Mouse (Mus musculus) gastrocnemius, adult 2 months (tissue): ENCODE data around the gene Agrp. TPM values are rescaled to one million over a fixed set of nuclear protein-coding genes. Genes with fewer than 3 reads are reported as not detected.
A peak's percentile ranks its signal among the peaks of the same experiment; 100 is the strongest.

Experiments
- DNase-seq: peaks from one replicate; pipeline ENCODE4 v3.0.0; 2022
- H3K27ac ChIP-seq: fragments of 200-600 bp; 2 replicates; pipeline ENCODE4 v1.8.1; 2022; ENCODE audit warnings: mild to moderate bottlenecking
- H3K4me3 ChIP-seq: fragments of 200-600 bp; 2 replicates; pipeline ENCODE4 v1.8.1; 2022; ENCODE audit warnings: mild to moderate bottlenecking, moderate library complexity
- CTCF ChIP-seq: fragments of 200-600 bp; IDR thresholded peaks from 2 replicates; pipeline ENCODE4 v1.8.1; 2022; ENCODE audit warnings: antibody characterized with exemption, mild to moderate bottlenecking, moderate library complexity
- intact Hi-C: fragments of 180-260 bp; cut with DNase I; formaldehyde crosslinking; loops from one replicate; pipeline ENCODE4 v1.15.1; 2025
- total RNA-seq, 2 experiments: library from RNA; stranded (reverse); gene quantifications; 2 replicates each; pipeline ENCODE4 v1.2.3; 2021

Agrp gene
- total RNA-seq, 2 experiments from 2014 or later: 0.75 TPM; not detected in 1

DNA sequence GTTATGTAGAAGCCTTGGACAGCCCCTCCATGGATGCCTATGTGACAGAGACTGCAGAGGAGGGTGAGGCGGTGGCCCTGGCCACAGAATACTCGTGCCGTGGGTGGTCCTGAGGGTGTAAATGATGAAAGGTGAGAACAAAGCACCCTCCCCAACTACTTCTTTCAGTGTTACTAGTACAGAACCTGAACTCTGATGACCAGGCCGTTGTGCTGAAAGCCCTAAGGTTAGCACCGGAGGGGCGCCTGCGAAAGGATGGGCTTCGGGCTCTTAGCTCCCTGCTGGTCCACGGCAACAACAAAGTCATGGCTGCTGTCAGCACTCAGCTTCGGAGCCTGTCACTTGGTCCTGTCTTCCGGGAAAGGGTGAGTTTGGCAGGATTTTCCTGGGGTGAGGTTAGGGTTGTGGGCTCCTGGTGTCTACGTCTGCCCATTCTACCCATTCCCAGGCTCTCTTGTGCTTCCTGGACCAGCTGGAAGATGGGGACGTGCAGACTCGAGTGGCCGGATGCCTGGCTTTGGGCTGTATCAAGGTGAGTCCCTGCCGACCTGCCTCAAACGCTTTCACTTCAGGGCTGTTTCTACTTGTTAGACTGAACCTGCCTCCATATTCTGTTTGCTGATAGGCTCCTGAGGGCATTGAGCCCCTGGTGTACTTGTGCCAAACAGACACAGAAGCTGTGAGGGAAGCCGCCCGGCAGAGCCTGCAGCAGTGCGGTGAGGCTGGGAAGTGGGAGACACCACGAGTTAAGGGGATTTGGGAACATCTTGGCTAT is 16.1 kb downstream of the Agrp start:
- H3K4me3 ChIP-seq: no peak overlapping the region
- intact Hi-C loops: no loop called here
- no peak for DNase-seq
- TF ChIP-seq CTCF: no peak
- H3K27ac ChIP-seq: no peak overlapping the region; the same call in 1 of the 2 replicates

DNA sequence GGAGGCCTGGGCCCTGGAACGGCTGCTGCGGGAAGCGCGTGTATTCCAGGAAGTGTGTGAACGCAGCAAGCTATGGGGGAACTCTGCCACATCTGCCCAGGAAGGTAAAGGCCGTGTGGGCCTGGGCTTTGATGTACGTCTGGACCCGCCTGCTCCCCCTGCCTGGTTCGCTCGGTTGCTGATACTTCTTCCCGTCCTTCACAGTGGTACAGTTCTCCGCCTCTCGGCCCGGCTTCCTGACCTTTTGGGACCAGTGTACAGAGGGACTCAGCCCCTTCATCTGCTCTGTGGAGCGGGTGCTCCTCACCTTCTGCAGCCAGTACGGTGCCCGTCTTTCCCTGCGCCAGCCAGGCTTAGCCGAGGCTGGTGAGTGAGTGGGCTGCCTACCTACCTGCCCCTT is 17.0 kb downstream of the Agrp start:
- DNase-seq: no peak
- TF ChIP-seq CTCF: no peak
- H3K4me3 ChIP-seq: no peak overlapping the region
- no peak overlapping the region for H3K27ac ChIP-seq
- intact Hi-C loops: no loop called here

DNA sequence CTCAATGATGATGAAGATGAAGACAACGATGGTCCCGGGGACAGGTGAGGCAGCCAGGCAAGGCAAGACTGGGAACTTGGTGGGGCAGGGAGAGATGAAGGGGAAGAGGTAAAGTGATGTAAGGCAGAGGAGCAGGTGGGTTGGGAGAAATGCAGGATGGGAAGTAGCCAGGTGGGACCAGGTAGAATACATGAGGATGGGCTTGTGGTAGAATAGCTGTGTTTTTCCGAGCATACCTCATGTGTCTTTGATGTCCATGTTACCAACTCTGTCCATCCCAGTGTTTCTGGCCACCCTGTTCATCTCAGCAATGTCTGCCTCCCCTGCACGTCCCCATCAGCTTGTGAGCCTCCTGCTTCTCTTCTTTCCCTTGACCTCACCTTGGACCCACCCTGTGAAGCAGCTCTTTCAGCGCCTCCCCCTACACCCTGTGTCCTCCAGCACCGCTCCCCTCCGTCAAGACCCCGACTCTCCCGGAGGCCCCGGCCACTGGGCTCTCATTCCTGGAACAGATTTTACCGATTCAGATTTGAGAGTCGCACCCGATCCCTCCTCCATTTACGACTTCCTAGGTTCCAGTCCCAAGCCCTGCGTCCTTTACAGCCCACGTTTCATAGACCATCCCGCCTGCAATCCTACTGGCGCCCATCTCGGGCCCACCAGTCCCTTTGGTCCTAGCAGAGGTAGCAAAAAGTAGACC is 18.2 kb downstream of the Agrp start:
- DNase-seq: no peak
- TF ChIP-seq CTCF: no peak
- Histone ChIP-seq H3K27ac (no peak overlapping the region), H3K4me3 (no peak overlapping the region)
- intact Hi-C loops: no loop called here

DNA sequence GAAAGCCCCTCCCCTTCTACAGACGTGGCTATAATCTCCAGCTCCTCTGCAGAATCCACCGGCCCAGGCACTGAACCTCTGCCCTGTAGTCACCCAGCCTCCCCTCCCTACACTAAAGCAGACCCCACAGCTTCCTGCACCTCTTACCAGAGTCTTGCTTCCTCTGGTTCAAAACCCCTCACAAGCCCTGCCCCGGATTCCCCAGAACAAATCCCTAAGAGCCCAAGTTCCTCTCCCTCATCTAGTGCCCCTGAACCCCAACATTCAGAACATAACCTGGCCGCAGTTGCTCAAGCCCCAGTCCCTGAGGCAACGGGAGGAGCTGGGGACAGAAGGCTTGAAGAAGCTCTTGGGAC is 18.9 kb downstream of the Agrp start:
- DNase-seq: no peak
- Histone ChIP-seq H3K4me3 (no peak overlapping the region), H3K27ac (no peak overlapping the region)
- TF ChIP-seq CTCF: no peak
- intact Hi-C loops: no loop called here

DNA sequence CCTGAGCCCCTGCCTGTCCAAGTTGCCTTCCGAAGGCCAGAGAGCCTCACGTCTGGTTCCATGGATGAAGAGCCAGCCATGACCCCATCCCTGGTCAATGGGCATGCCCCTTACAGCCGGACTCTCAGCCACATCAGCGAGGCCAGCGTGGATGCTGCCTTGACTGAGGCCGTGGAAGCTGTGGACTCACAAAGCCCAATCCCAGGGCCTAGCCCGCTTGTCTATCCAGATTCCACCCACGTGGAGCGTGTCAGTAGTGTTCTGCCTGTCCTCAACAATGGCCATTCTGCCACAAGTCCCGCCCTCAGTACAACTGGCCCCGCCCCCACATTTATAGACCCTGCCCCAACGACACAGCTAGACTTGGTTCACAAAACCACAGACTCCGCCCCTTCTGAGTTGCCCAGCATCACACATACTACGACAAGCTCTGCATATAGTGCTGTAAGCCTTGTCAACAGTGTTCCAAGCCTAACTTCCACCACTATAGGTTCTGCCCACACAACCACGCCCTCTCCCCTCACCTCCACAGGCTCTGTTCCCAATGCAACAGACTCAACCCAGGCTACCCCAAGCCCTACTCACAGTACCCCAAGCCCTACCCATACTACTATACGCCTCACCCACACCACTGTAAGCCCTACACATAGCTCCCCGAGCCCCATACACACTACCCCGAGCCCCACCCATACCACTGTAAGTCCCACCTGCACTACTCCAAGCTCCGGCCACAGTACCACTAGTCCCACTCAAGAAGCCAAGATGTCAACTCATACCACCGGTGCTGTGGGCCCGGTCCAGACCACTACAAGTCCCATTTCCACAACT is 19.5 kb downstream of the Agrp start:
- Histone ChIP-seq H3K4me3 (no peak overlapping the region), H3K27ac (no peak overlapping the region)
- no peak for DNase-seq
- intact Hi-C loops: no loop called here
- TF ChIP-seq CTCF: no peak

DNA sequence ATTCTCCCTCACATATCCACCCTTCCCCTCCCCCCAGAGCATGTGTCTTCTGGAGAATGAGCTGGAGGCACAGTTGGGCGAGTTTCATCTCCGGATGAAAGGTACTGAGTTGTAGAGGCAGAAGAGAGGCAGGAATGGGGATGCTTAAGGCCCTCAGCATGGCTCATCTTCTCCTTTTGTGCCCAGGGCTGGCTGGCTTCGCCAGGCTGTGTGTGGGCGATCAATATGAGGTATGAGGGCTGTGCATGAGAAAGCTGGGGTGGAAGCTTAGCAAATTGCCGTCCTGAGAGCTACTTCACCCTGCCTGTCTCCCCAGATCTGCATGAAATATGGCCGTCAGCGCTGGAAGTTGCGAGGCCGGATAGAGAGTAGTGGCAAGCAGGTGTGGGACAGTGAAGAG is 21.3 kb downstream of the Agrp start:
- intact Hi-C loops: no loop called here
- H3K27ac ChIP-seq: no peak overlapping the region
- no peak for TF ChIP-seq CTCF
- no peak overlapping the region for H3K4me3 ChIP-seq
- no peak for DNase-seq

DNA sequence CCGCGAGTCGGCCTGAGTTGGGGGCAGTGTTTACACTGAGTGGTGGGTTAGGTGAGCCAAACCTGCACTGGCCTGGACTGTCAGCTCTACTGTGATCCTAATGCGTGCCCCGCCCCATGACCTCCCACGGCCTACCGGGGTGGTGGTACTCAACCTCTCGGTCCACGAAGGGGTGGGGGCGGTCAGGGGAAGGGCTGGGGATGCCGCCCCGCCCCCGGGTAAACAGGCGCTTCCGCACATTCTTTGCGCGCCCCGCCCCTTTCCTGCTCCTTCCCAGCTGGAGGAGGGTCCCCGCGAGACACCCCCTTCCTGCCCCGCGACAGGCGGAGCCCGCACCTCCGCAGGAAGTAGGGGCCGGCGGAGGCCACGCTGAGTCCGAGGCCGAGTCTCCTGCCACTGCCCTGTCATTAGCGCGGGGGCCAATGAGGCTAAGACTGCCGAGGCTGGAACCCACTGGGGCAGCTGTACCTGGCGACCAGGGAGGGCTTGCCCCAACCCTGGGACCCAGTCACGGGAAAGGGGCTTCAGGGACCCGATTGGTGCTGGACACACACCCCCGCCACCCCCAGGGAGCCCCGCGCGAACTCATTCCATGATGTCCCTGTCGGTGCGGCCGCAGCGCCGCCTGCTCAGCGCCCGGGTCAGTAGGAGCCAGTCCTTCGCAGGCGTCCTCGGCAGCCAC is 23.2 kb downstream of the Agrp start:
- H3K4me3 ChIP-seq: peak overlapping the region; percentile 76
- peak overlapping the region; percentile 84 for H3K27ac ChIP-seq

DNA sequence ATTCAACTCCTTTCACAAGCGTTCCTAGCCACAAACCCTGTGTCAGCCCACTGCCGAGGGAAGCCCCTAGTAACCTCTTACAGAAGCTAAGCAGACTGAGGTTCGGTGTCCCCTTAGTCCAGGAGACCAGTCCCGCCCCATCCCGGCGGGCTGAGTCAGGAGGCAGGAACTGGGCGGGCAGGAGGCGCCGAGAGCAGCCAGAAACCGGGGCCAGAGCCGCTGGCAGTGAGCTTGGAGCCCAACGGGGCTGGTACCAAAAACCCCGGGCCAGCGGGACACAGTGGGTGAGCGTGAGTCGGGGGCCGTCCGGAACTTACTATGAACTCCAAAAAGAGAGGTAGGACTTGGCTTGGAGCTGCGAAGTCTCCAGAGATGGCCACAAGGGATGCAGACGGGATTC is 24.2 kb downstream of the Agrp start:
- peak overlapping the region; percentile 84 for H3K27ac ChIP-seq

More for the DNA sequence above, 23.2 kb downstream of the Agrp start:
- peak; percentile 81 for DNase-seq
- intact Hi-C loops: no loop called here
- TF ChIP-seq CTCF: no peak

DNA sequence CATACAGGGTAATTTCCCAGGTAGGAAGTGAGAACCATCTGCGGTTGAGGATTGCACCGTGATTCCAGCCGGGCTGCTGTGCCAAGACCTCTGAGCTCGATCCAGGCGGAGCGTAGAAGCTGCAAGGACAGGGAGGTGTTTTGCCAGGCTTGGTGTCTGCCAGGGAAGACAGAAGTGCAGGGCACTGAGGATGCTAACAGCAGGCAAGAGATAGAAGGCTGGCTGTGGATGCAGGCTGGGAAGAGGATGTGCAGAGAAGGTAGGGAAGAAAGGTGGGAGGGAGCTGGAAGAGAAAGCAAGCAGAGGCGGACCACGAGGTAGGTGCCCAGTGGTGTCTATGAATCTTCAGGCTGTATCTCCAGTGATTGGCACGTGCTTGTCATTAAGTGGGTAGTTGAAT is 25.4 kb downstream of the Agrp start:
- TF ChIP-seq CTCF: no peak
- Histone ChIP-seq H3K27ac (peak overlapping the region; percentile 84; the same call in 1 of the 2 replicates), H3K4me3 (no peak overlapping the region)
- peak; percentile 81 for DNase-seq
- intact Hi-C loops: no loop called here

More for the DNA sequence above, 24.2 kb downstream of the Agrp start:
- H3K4me3 ChIP-seq: peak overlapping the region; percentile 76
- intact Hi-C loops: no loop called here
- no peak for TF ChIP-seq CTCF
- DNase-seq: peak; percentile 74

DNA sequence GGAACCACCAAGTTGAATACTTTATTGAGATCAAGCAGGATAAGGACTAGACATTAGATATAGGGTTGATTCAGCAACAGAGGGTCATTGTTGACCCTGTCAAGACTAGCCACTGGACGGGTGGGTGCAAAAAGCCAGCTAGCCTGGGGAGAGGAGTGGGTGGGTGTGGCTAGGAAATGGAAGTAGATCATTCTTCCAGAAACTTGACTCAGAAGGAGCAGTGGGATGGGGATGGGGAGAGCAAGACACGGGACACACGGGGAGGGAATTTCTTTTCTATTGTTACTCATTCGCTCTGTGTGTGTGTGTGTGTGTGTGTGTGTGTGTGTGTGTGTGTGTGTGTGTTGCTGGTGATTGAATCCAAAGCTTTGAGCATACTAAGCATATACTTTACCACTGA is 27.4 kb downstream of the Agrp start:
- DNase-seq: no peak
- intact Hi-C loops: no loop called here
- Histone ChIP-seq H3K27ac (peak overlapping the region; percentile 46; the same call in 1 of the 2 replicates), H3K4me3 (no peak overlapping the region)
- no peak for TF ChIP-seq CTCF

DNA sequence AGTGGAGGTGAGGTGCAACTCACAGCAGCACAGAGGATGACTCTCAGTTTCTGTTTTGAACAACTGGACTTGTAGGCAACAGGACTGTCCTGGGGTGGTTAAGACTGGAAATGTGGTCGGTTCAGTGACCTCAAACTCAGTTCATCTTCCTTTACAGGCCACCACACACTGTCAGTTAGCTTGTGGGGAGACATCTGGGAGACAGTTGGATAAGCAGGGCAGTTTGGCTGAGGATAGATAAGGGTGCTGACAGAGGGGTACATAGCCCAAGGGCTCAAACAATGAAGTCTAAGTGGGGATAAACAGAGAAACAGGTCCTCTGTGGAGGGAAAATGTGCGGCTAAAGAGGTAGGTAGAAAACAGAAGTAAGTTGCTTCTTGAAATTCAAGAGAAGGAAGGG is 27.8 kb downstream of the Agrp start:
- intact Hi-C loops: no loop called here
- no peak for DNase-seq
- no peak for TF ChIP-seq CTCF
- peak overlapping the region; percentile 46; the same call in 1 of the 2 replicates for H3K27ac ChIP-seq
- no peak overlapping the region for H3K4me3 ChIP-seq

DNA sequence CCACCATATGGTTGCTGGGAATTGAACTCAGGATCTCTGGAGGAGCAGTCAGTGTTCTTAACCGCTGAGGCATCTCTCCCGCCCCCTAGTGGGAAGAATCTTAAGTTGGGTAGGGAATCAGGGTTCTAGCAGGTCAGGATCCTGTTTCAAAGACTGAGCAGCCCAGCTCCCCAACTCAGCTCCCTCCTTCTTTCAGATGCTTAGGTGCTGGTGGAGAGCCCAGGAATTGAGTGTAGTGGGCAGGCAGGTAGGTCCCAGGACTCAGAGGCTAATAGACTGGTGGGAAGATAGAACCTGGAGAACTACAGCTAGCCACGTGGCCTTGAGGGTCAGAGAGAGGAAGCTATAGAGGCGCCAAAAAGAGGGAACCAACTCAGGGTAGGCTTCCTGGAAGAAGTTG is 29.5 kb downstream of the Agrp start:
- Histone ChIP-seq H3K4me3 (peak overlapping the region; percentile 78), H3K27ac (peak overlapping the region; percentile 98)
- intact Hi-C loops: no loop called here
- no peak for DNase-seq
- TF ChIP-seq CTCF: peak; percentile 58
